Mouse (Mus musculus) gastrocnemius, postnatal 10 days (tissue): ENCODE results near the gene Satb2. TPM values are rescaled to one million over a fixed set of nuclear protein-coding genes. Genes with fewer than 3 reads are reported as not detected.

Source experiments
- DNase-seq: peaks from one replicate; pipeline ENCODE4 v3.0.0; 2021; ENCODE audit warnings: mixed read lengths
- total RNA-seq, 2 experiments: library from RNA; stranded (reverse); gene quantifications; 2 replicates each; pipeline ENCODE4 v1.2.3; 2021

The Satb2 gene
- total RNA-seq, 2 experiments from 2014 or later, result 0.63 to 9.2 TPM

GRCm38 (mm10) chr1:56930096-56930495, 48.4 kb downstream of the Satb2 start:
- DNase-seq, result no peak

- DNase-seq, result no peak
Observed at GRCm38 (mm10) chr1:56928731-56929130, 49.7 kb downstream of the Satb2 start.

- no peak for DNase-seq
Observed at GRCm38 (mm10) chr1:56920472-56920871, 58.0 kb downstream of the Satb2 start.

- DNase-seq, result no peak
Observed at GRCm38 (mm10) chr1:56914279-56914678, 64.2 kb downstream of the Satb2 start.

- DNase-seq, result no peak
Observed at GRCm38 (mm10) chr1:56900706-56901287, 77.7 kb downstream of the Satb2 start.

GRCm38 (mm10) chr1:56900187-56900586, 78.3 kb downstream of the Satb2 start:
- no peak for DNase-seq

GRCm38 (mm10) chr1:56898606-56899396, 79.6 kb downstream of the Satb2 start:
- no peak for DNase-seq

GRCm38 (mm10) chr1:56897492-56898180, 80.8 kb downstream of the Satb2 start:
- no peak for DNase-seq

- no peak for DNase-seq
Observed at GRCm38 (mm10) chr1:56896670-56897069, 81.8 kb downstream of the Satb2 start.

- DNase-seq, result no peak
Observed at GRCm38 (mm10) chr1:56892766-56893165, 85.7 kb downstream of the Satb2 start.

- no peak for DNase-seq
Observed at GRCm38 (mm10) chr1:56888939-56889338, 89.5 kb downstream of the Satb2 start.

- no peak for DNase-seq
Observed at GRCm38 (mm10) chr1:56887524-56887923, 90.9 kb downstream of the Satb2 start.

- no peak for DNase-seq
Observed at GRCm38 (mm10) chr1:56871485-56871884, 107.0 kb downstream of the Satb2 start.

GRCm38 (mm10) chr1:56865246-56865645, 113.2 kb downstream of the Satb2 start:
- DNase-seq, result no peak

- DNase-seq, result no peak
Observed at GRCm38 (mm10) chr1:56862799-56863198, 115.7 kb downstream of the Satb2 start.

GRCm38 (mm10) chr1:56857202-56857601, 121.2 kb downstream of the Satb2 start:
- no peak for DNase-seq

- no peak for DNase-seq
Observed at GRCm38 (mm10) chr1:56850446-56850845, 128.0 kb downstream of the Satb2 start.

- no peak for DNase-seq
Observed at GRCm38 (mm10) chr1:56846358-56846757, 132.1 kb downstream of the Satb2 start.

GRCm38 (mm10) chr1:56845523-56846118, 132.8 kb downstream of the Satb2 start:
- DNase-seq, result no peak

- no peak for DNase-seq
Observed at GRCm38 (mm10) chr1:56844551-56845330, 133.7 kb downstream of the Satb2 start.

GRCm38 (mm10) chr1:56838901-56839300, 139.5 kb downstream of the Satb2 start:
- DNase-seq, result no peak
